Mouse (Mus musculus) gastrocnemius, postnatal 25 days (tissue): ENCODE results near the gene St6galnac3. TPM values are rescaled to one million over a fixed set of nuclear protein-coding genes. Genes with fewer than 3 reads are reported as not detected.

ENCODE experiments used
- DNase-seq: peaks from one replicate; pipeline ENCODE4 v3.0.0; 2022
- total RNA-seq, 2 experiments: library from RNA; stranded (reverse); gene quantifications; 1 replicate in 1 of 2; 2 replicates in 1 of 2; pipeline ENCODE4 v1.2.3; 2021

St6galnac3 gene
- total RNA-seq, 2 experiments from 2014 or later: 2.3 to 2.8 TPM

DNA sequence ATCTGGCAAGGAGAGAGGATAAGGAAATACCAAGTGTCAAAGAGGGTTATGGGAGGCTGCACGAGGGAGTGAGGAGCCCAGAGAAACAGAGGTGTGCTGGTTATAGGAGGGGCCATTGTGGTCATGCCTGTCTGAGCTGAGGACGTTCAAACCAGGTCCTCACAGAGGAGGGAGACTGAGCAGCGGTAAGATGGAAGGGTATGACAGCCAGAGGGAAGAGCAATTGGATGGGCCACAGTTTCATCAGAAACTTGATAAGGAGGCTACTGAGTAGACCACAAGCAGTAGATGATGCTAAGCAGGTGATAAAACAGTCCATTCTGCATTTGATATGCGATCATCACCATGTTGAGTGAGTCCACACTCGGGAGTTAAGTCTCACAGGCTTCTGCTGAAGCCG lies 212.4 kb downstream of the St6galnac3 start:
- DNase-seq: no peak

DNA sequence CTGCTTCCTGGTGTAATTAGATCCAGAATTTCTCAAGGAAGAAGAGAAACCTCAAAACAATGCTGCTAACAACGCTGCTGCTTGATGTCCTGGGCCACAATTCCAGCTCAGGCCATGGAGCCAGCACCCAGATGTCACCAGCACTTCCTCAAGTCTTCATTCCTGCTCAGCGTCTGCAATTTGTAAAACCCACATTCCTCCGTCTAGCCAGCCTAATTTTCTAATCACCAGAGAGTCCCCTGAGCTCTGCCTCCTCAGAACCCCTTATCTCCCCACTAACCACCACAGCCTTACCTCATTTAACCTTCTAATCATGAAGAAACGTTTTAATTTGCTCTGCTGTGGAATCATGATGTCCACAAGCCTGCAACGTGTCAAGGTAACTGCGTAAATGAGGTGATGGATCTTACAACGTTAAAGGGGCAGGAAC lies 213.8 kb downstream of the St6galnac3 start:
- DNase-seq: no peak

DNA sequence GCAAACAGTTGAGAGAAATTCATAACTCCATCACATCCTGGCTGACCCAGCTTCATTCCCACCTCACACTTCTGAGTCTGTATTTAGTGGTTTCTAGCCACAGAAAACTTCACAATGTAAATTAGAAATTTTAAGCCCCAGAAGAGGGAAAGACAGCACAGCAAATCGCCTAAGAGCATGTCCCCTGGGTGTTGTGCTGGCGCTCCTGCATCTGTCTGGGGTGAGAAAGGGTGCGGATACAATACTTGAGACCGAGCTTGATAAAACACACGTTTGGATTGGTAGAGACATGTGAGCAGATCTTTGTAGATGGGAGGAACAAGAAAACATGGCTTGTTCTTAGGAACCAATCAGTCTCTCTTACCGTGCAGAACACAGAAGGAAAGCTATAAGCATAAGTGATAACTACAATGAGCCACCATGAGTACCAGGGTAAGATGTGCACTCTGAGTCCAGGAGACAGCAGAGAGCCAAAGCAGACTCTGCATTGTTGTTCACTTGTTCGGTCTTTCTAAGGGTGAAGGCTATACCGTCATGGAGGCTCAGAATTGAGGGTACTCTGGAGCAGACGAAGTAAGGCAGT lies 214.8 kb downstream of the St6galnac3 start:
- no peak for DNase-seq

DNA sequence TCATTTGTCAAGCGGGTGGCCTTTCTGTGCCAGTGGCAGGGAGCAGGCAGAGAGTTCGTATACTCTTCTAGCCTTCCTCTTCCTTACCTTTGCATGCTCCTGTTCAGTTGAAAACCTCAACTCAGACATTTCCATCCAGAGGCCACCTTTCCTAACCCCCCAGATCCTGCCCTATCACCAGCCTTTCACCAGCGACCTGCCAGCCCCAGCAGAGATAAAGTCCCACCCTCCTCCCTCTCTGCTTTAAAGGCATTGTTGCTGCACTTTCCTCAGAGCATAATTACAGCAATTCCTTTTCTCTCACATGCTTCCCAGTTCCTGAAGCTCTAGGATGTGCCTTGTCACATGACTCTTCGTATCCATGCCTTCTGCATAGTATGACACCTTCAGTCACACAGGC lies 215.3 kb downstream of the St6galnac3 start:
- DNase-seq: no peak

DNA sequence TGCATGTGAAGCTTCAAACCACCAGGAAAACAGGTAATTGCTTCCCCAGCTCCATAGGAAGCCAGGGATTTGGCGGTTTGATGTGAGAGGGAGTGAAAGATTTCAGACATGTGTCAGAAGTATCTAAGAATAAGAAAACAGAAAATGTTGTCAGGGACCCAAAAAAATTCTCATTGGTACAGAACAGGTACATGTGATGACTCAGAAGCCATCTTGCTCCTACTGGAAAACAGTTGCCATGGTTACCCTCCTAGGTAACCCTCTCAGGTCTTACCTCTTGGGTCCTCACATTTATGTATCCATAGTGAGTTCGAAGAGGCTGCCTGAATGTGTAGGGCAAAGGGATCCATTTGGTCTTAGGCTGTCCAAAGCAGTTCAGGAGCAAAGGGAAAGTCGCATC lies 215.9 kb downstream of the St6galnac3 start:
- DNase-seq: no peak

DNA sequence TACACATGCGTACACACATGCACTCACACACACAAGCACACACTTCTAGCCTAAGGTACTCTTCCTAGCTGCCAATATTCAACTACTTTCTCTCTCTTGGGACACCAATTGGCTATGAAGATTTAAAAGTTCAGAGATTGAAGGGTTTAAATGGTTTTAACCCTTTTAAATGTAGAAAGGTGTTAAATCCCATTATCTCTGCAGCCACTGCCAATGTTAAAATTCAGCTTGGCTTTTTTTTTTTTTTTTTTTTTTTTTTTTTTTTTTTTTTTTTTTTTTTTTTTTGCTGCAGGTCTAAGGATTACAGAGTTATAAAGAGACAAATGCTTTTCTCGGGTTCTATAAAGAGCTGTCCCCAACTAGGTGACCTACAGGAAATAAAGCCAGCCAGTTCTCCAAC lies 216.4 kb downstream of the St6galnac3 start:
- DNase-seq: no peak

DNA sequence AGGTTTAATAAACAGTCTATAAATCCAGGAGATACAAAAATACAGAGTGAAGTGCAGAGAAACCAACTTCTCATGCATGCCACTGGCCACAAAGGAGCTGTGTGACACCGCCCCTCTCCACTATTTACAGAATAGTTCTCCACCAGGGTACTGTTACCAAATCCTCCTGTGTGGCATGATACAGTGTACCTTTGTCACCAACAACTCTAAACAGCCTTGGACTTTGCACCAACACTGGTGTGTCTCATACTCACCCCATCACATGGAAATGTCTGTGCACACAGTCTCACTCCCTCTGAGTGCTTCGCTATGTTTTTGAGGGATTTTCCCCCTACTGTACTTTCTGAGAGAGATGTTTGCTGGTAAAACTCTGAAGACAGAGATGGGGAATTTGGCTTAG lies 217.4 kb downstream of the St6galnac3 start:
- no peak for DNase-seq

DNA sequence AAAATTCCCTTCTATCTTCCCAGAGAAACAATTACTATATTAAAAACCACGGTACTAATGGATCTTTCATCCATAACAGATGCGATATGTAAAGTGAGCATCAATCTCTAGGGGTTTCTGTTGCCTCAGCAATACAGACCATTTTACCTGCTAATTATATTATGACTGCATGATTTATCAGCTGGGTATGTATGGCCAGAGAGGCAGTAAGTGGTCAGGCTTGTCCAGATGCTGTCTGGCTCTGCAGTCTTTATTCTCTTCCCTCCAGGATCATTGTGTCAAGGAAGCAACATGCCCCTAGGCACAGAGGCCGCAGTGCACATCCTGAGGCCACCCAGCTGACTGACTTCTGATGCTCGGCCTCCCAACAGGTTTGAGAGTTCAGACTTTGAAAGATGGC lies 222.5 kb downstream of the St6galnac3 start:
- DNase-seq: no peak

DNA sequence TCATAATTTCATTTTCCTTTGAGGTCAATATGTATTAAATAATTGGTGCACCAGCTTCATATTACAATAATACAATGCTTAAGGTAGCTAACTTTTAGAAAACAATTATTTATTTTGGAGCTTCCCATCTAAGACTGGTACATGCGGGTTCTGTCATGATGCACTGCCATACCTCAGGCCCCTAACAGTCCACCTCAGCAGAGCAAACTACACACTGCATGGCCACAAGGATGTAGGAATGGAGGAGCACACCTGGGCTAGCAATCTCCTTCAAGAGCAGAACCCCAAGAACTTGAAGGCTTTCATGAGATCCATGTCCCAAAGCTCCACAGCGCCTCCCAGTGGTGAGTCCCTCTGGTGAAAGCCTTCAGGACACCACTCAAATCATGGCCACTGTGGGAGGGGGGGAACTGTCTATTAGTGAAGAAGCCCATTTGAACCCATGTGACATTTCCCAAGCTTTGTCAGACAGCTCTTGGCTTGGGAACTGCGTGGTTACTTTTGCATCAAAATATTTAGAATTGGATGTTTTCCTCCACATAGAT lies 223.6 kb downstream of the St6galnac3 start:
- no peak for DNase-seq

DNA sequence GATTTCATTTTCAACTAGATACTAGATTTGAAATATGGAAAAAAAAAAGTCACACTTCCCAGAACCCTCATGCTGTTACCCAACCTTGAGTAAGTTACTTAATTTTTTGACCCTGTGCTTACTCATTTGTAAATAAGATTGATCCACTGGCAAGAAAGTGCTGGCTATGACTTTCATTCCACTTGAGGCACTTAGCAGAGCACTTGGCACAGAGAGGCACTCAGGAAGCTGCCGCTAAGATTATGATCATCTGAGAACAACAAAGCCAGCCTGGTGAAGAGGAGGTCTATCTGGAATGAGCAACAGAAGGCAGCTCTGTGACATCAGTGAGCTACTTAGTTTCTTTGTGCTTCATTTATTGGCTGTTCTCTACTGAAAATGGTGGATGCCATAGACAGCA lies 232.0 kb downstream of the St6galnac3 start:
- no peak for DNase-seq

DNA sequence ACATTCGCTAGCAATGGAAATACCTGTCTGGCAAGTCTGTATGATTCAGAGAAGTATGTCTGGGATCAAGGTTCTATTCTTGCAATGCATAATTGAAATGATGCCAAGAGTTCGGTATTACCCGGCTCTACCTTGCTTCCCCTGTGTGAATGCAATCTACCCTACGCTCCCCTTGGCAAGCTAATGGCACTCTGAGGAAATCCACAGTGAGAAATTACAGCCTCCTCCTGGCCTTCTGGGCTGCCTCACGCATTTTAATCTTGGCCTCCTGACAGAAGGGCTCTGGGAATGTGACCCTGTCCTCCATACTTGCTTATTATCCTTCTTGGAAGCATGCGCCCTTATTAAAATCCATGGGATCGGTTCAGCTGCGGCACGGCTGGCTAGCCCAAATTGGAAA lies 235.3 kb downstream of the St6galnac3 start:
- DNase-seq: no peak

DNA sequence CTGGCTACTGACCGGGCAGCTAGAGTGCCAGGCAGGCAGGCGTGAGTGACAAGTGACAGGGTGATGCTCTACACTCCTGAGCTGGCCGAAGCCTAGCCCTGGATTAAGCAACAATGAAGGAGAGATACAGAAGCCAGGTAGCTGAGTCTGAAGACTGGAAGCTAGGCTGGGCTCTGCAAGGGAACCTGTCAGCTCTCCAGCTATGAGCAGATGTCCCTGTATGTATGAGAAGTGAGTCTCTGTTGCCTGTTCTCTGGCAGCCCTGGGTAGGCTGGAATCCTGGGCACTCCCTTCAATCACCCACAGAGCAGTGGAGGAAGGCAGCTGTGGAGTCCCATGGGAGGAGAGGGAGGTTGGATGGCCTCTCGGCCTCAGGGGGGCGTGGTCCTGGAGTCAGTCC lies 236.0 kb downstream of the St6galnac3 start:
- DNase-seq: no peak

DNA sequence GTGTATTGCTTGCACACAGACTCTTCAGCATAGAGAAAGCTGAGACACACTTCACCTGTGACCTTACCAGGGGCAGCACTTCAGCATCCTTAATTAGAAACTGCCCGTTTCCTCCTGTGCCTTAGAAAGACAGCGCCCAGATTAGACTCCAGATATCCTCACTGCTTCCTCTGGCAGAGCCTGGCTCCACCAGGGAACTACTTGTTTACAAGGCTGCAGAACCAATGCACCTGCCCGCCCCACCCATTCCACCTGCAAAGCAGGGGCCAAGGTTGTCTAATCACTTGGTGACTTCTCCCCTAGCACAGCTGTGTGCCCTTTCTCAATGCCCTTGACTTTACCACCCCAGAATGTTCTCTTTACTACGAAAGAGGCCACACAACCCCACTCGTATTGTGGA lies 239.8 kb downstream of the St6galnac3 start:
- DNase-seq: no peak

DNA sequence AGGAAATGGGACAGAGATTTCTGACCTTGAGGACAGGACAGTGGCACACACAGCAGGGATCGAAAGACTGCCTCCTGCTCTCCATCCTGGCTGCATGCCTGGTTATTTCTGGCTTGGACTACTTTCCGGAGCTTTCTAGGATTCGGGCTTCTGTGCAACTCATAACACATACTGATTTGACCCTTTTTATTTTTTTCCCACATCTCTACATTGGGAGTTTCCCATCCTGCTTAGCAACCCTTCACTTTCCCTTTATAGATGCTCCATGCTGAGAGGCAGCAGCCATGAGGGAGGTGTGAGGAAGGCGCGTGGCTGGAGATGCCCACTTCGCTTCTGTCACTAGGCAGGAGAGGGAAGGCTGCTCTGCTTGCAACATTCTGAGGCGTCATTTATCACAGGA lies 240.3 kb downstream of the St6galnac3 start:
- no peak for DNase-seq

DNA sequence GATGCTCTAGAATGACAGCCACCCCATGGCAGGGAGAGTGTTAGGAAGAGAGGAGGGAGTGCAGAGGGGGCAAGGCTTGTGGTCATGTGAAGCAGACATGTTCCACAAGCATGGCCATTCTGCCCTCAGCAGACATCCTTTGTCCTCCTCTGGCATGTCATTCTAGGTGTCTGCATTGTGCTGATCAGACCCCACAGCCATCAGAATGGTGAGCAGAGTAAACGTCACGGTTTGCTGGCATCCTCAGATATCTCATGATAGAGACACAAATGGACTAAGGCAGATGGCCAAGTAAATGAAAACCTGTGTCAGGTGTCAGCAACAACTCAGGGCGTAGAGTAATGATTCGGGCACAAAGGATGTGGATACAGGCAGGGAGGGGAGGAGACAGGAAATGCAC lies 241.3 kb downstream of the St6galnac3 start:
- no peak for DNase-seq

DNA sequence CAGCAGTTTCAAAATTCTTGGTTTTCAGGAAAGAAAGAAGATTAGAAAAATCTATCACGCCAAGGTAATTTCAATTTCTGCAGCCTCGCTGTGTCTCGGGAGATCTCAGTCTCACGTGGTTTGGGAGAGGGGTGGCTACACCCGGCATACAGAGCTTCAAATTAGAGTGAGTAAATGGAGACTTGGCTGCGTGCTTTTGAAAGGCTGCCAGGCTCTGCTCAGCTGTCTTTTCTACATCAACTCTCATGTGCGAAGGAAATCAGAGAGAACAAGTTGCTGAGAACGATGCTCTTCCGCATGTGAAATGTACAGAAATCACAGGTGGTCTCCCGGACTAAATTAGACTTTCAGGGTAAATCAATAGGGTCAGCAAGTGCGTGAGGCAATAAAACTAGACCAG lies 242.9 kb downstream of the St6galnac3 start:
- no peak for DNase-seq

DNA sequence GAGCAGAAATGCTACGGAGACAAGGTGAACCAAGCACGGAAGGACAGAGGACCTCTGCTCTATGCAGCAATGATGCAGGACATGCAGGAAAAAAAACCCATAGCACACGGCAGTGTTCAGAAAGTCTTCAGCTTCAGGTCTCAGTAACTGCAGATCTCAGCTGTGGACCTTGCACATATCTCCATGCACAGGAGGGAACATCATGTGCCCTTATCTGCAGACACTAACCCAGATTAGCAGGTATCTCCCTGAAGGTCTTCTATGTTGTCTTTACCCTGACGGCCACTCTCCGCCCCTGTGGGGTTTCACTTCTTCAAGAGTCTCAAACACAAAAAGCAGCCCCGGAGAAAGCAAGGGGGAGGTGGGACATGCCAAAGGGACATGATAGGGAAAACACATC lies 244.0 kb downstream of the St6galnac3 start:
- no peak for DNase-seq

DNA sequence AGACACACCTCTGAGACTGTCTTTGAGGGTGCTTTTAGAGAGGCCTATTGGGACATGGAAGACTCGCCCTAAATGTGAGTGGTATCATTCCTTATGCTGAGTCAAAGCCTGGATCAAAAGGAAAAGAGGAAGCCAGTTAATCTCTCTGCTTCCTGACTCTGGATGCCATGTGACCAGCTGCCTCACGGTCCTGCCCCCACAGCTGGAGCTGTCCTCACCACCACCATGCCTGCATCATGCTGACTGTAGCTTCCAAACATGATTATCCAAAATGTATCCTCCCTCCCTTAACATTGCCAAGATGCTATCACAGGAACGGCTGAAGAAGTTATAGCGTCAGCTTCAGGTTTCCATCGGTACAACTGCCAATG lies 244.4 kb downstream of the St6galnac3 start:
- DNase-seq: no peak

DNA sequence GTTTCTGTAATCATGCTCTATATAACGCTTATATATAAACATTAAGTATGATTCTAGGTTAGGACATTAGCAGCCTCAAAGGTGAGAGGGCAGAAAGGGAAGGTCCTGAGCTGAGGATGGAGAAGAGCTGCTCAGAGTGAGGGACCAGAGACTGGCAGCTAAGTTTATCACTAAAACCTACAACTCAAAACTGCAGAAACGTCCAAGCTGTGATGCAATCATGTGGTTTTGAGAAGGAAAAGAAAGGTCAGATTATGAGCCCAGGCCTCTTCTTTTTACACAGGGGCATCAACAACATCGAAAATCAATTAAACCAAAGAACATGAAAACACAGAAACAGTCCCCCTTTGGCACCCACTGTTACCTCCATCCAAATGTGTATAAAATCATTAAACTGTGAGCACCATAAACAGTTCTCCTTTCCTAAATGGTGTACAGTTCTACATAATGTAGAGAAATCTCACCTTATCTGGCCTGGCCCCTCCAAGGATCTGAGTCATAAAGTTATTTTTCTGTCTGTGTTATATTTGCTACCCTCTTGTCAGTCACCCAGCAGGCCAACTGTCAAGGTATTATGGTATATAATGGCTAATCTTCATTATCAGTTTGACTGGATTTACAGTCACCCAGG lies 244.9 kb downstream of the St6galnac3 start:
- no peak for DNase-seq

DNA sequence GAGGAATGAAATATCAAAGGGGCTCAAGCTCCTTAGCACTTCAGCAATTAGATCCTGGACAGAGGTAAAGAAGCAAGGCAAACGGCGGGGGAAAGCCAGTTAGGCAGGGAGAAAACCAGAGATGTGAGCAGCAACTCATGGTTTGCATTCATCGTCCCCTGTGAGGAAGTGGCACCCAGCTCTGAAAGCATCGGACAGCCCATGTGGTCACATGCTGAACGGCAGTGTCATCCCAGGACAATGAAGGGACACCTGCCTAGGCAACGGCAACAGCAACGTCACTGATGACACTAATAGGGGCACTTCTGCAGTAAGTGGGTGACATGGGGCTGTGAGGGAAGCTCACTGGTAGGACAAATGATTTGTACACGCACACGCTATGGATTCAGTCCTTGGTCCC lies 249.1 kb downstream of the St6galnac3 start:
- no peak for DNase-seq

DNA sequence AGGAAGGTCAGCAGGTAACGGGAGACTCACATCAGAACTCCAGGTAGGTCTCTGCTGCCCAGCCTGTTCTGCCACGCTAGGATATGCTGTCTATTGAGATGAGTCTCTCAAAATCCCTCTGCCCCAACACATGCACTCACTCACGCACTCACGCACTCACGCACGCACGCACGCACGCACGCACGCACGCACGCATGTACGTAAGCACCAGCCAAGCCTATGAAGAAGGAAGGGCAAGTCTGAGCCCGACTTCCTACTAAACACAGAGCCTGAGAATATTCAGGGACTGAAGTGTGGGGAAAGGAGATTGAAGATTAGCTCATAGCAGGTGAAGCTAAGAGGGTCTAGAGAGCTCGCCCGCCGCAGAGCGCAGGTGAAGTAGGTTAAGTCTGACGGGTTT lies 249.5 kb downstream of the St6galnac3 start:
- DNase-seq: no peak

DNA sequence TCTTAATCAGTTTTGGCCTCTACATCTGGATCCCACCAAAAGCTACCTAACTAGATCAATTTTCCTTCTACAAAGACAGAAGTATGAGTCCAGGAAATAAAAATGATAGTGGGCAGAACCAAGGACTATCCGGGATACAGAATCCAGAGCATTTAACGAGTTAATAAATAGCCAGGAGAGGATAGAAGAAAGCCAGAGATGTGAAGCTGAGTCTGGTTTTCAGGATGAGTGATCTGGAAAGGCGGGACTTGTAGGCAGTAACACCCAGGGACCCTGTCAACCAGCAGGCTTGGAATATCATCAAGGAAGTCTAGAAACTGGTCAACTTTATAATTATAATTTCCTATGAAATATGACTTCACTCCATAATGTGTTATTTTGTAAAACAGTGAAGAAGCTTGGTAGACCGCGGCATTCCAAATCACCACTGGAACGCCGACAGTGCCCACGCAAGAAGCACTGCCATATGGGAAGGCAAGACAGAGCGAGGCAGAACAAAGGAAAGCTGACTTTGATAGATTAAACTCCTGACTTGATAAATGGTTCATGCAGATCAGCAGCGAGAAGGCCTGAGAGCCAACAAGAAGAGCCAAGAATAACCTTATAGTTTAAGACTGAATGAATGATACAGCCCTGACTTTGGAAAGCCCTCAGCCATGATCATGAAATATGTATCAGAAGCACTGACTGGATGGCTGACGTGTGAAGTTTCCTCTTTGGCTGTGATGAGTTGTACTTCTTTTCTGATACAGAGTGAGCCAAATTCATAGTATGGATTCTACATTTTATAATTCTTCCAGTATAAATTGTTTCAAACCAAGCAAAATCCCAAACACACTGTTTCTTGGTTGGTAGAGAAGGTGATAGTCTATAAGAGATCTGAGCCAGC lies 252.1 kb downstream of the St6galnac3 start:
- DNase-seq: no peak

DNA sequence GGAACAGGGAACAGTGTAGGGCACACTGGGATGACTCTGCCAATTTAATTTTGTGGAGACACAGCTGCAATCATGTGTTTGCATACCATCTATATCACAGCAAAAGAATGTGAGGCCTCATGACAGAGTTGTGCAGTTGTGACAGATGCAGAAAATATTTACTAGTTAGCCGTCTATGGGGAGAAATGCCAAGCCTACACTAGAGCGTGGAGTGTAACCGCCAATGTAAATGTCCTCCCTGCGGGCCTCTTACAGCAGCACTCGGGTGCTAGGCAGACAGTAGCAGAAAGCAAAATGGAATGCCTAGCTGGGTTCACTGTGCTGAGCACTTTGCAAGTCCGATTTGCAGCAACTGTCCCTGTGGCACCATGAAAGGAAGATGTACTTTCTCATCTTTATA lies 261.1 kb downstream of the St6galnac3 start:
- no peak for DNase-seq
